Mouse (Mus musculus) E14TG2a.4 (cell line): ENCODE results near the gene Cstf3.

Experiments
- CTCF ChIP-seq: conservative IDR thresholded peaks from 2 replicates; pipeline ENCODE4 v1.5.1; 2014; ENCODE audit warnings: low read length
- NANOG ChIP-seq: IDR thresholded peaks from 2 replicates; pipeline ENCODE4 v1.6.1; 2014; ENCODE audit warnings: borderline replicate concordance, low read length, mixed read lengths
- POU5F1 ChIP-seq: IDR thresholded peaks from 2 replicates; pipeline ENCODE4 v1.6.1; 2014; ENCODE audit warnings: low read length, borderline replicate concordance

DNA sequence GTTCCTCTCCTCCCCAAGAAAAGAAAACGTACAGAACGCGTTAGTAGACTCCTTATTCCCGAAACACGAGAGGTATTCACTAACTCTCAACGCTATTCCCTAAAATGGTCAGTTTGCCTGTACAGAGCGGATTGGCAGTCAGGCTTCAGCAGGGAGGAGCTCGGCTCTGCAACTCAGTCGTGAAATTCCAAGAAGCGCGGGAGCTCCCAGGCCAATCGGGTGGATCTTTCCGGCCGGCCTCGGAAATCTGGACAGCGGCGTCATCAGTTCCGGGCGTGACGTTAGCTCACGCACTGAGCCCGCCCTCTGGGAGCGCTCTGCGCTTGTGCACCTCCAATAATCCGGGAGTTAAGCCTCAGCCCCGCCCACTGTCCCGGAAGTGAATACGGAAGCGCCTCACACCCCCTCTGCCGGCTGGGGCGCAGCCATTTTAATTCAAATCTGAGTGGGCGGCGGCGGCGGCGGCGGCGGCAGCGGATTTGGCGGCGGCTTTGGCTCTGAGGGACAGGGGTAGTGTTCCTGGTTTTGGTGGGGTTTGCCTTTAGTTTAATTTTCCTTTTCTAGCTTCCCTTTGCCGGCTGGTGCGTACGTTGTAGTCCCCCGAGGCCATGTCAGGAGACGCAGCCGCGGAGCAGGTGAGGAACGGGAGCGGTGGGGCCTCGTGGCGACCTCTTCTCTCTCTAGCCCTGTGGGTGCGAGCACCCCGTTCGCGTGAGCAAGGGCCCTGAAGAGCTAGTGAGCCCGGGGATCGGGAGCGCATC lies at the start of gene Cstf3:
- no peak for TF ChIP-seq CTCF
- no peak for TF ChIP-seq NANOG
- TF ChIP-seq POU5F1, result no peak
